Mouse (Mus musculus): ENCODE results near the gene Hcn4. TPM values are rescaled to one million over a fixed set of nuclear protein-coding genes. Genes with fewer than 3 reads are reported as not detected.

Gene Hcn4
- polyA plus RNA-seq, 1 experiment from 2014 or later, result 0.51 TPM

- Histone ChIP-seq H3K27me3 (ENCODE audit: control insufficient read depth, insufficient read depth, low read length) (no peaks in the 10 kb centered on the region), H3K4me2 (replicated peaks; ENCODE audit: low read depth, low read length) (no peak overlapping the region), H3K4me3 (ENCODE audit: low read length) (no peak overlapping the region), H3K9me3 (ENCODE audit: control insufficient read depth, low read length) (no peaks in the 10 kb centered on the region), H3K36me3 (ENCODE audit: control insufficient read depth, insufficient read depth, low read length) (peaks cover 50% of the 10 kb centered on the region), H3K27ac (ENCODE audit: low read depth, low read length) (no peak overlapping the region), H3K4me1 (ENCODE audit: control insufficient read depth, insufficient read depth, low read length) (no peaks in the 10 kb centered on the region), H3K9ac (ENCODE audit: low read depth, low read length) (no peak overlapping the region)
- WGBS, result 96% methylated on average over 6 of the region's 6 CpGs
- no peak for ATAC-seq (ENCODE audit: low FRiP score, low TSS enrichment)
These were observed 68.8 kb downstream of the Hcn4 start for GRCm38 (mm10) chr9:58891840-58892640.

- no peak overlapping the region for H3K4me2 ChIP-seq (replicated peaks; ENCODE audit: low read depth, low read length)
- H3K4me1 ChIP-seq (ENCODE audit: control insufficient read depth, insufficient read depth, low read length), result no peaks in the 10 kb centered on the region
- no peak for ATAC-seq (ENCODE audit: low FRiP score, low TSS enrichment)
These were observed 76.4 kb downstream of the Hcn4 start for GRCm38 (mm10) chr9:58899602-58900001.

DNA sequence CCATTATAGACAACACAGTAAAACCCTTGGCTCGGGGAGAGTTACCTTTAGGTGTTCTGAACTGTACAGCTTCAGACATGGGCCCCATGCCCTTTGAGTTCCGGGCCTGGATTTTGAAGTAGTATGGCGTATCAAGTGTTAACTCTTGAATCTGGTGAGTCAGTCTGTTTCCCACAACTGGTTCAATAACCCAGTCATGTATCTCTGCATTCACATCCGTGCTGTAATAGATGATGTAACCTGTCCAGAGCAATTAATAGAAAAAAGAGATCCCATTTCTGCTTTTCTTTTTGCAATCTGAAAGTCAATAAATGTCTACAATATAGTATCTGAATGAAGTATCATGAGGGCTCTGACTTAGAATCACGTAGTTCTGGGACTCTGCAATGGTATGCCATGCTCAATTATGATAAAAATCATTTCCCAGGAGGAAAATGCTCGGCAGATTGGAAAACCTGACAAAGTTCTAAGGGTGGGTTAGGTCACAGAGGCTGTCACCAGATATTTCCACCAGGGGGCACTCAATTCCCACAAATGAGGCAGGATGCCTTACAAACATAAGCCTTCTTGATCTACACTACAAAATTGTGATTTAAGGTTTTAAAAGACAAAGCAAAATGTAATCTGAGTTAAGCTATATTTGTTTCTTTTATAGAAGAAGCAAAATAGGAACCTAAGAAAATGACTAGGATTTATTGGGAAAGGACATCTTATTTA, 79.8 kb downstream of the Hcn4 start:
- WGBS, result 67% methylated on average over 6 of the region's 6 CpGs
- H3K4me1 ChIP-seq (ENCODE audit: control insufficient read depth, insufficient read depth, low read length), result no peaks in the 10 kb centered on the region

More at GRCm38 (mm10) chr9:58899602-58900001, 76.4 kb downstream of the Hcn4 start:
- H3K9me3 ChIP-seq (ENCODE audit: control insufficient read depth, low read length), result no peaks in the 10 kb centered on the region
- no peak overlapping the region for H3K27ac ChIP-seq (ENCODE audit: low read depth, low read length)
- no peaks in the 10 kb centered on the region for H3K27me3 ChIP-seq (ENCODE audit: control insufficient read depth, insufficient read depth, low read length)
- no peak overlapping the region for H3K9ac ChIP-seq (ENCODE audit: low read depth, low read length)
- no peak overlapping the region for H3K4me3 ChIP-seq (ENCODE audit: low read length)
- H3K36me3 ChIP-seq (ENCODE audit: control insufficient read depth, insufficient read depth, low read length), result peaks cover 19% of the 10 kb centered on the region

More for the DNA sequence above, 79.8 kb downstream of the Hcn4 start:
- Histone ChIP-seq H3K36me3 (ENCODE audit: control insufficient read depth, insufficient read depth, low read length) (peaks cover 33% of the 10 kb centered on the region), H3K27ac (ENCODE audit: low read depth, low read length) (no peak overlapping the region), H3K9ac (ENCODE audit: low read depth, low read length) (no peak overlapping the region), H3K4me2 (replicated peaks; ENCODE audit: low read depth, low read length) (no peak overlapping the region), H3K4me3 (ENCODE audit: low read length) (no peak overlapping the region), H3K27me3 (ENCODE audit: control insufficient read depth, insufficient read depth, low read length) (no peaks in the 10 kb centered on the region), H3K9me3 (ENCODE audit: control insufficient read depth, low read length) (no peaks in the 10 kb centered on the region)
- ATAC-seq (ENCODE audit: low FRiP score, low TSS enrichment), result no peak

Other genes starting within 250 kb of the Hcn4 start
- gene Nptn, start 241.2 kb upstream of the Hcn4 start, polyA plus RNA-seq (2014; fragmentation: Nextera tagmentation; extraction: Ambion mirVana), result 110 and 128 TPM in 2 replicates
- gene Rec114, start 79.4 kb upstream of the Hcn4 start, polyA plus RNA-seq (2014; fragmentation: Nextera tagmentation; extraction: Ambion mirVana), result 1.7 and 2.1 TPM in 2 replicates
- 26.4 and 49.6 TPM in 2 replicates for gene Neo1, start 213.0 kb downstream of the Hcn4 start, polyA plus RNA-seq (2014; fragmentation: Nextera tagmentation; extraction: Ambion mirVana)